Mouse (Mus musculus) ES-Bruce4 (cell line): ENCODE data around the gene Rab30.

Source experiments
- CTCF ChIP-seq: IDR thresholded peaks from one replicate; pipeline ENCODE4 v1.8.1; 2011; ENCODE audit warnings: low read depth, low read length
- EP300 ChIP-seq: IDR thresholded peaks from 2 replicates; pipeline ENCODE4 v1.6.1; 2011; ENCODE audit warnings: low read depth, low read length; ENCODE audit not compliant: insufficient read depth
- POLR2A ChIP-seq: IDR thresholded peaks from one replicate; pipeline ENCODE4 v1.8.1; 2011; ENCODE audit warnings: low read length; ENCODE audit not compliant: insufficient read depth

- TF ChIP-seq CTCF, result no peak
- peak; percentile 58 for TF ChIP-seq POLR2A
- TF ChIP-seq EP300, result 0 out of 2 replicates have a peak, but pooled peaks have one; percentile 3
Observed at GRCm38 (mm10) chr7:92874761-92875408, 133.5 kb downstream of the Rab30 start.
